Mouse (Mus musculus): Measurements from ENCODE around the gene Tcp10c. TPM values are rescaled to one million over a fixed set of nuclear protein-coding genes. Genes with fewer than 3 reads are reported as not detected.
"Not testable (repeated sequence)": the region's sequence is repeated elsewhere in the genome, so short reads cannot be mapped to it uniquely, and the experiment has no call there.

Tcp10c gene
- polyA plus RNA-seq, 1 experiment from 2014 or later, result not detected

GRCm38 (mm10) chr17:13426508-13426907 is 72.1 kb downstream of the Tcp10c start:
- not testable (repeated sequence) for H3K9me3 ChIP-seq (ENCODE audit: control insufficient read depth, low read length); DNase-seq (ENCODE audit: low spot score)
- WGBS, result 89% methylated on average over 4 of the region's 6 CpGs

More at GRCm38 (mm10) chr17:13426508-13426907, 72.1 kb downstream of the Tcp10c start:
- H3K4me2 ChIP-seq (ENCODE audit: low read depth); H3K36me3 ChIP-seq (ENCODE audit: control insufficient read depth, insufficient read depth, low read length); H3K27ac ChIP-seq (ENCODE audit: low read depth, low read length); H3K27me3 ChIP-seq (ENCODE audit: control insufficient read depth, insufficient read depth, low read length); H3K4me3 ChIP-seq (ENCODE audit: low read depth, low read length); H3K9ac ChIP-seq (ENCODE audit: low read length); ATAC-seq (ENCODE audit: insufficient read depth, low FRiP score, low TSS enrichment); H3K4me1 ChIP-seq (ENCODE audit: control insufficient read depth, insufficient read depth, low read length): not testable (repeated sequence)

Other genes starting within 250 kb of the Tcp10c start
- not detected in 2 replicates for gene Unc93a, start 222.8 kb upstream of the Tcp10c start, polyA plus RNA-seq (2014; fragmentation: Nextera tagmentation; extraction: Ambion mirVana)
- gene Smok2a, start 133.4 kb upstream of the Tcp10c start, polyA plus RNA-seq (2014; fragmentation: Nextera tagmentation; extraction: Ambion mirVana), result not detected in 2 replicates
- not detected in 2 replicates for gene Smok2b, start 124.3 kb upstream of the Tcp10c start, polyA plus RNA-seq (2014; fragmentation: Nextera tagmentation; extraction: Ambion mirVana)